Mouse (Mus musculus) liver, embryonic 15.5 days (tissue): ENCODE measurements around the gene Kirrel. TPM values are rescaled to one million over a fixed set of nuclear protein-coding genes. Genes with fewer than 3 reads are reported as not detected.

Experiments
- ATAC-seq: fragments of 200-750 bp; cut with Nextera tagmentation; 2 replicates; pipeline ENCODE4 v1.8.0; 2017; ENCODE audit warnings: moderate number of reproducible peaks, mild to moderate bottlenecking, moderate library complexity; ENCODE audit not compliant: insufficient read depth
- H3K27ac ChIP-seq: fragments of 300-500 bp; sonication (generic); replicated peaks from 2 replicates; pipeline ENCODE4 v1.5.1; 2015; ENCODE audit warnings: mild to moderate bottlenecking, inconsistent platforms
- H3K27me3 ChIP-seq: fragments of 300-500 bp; sonication (generic); 2 replicates; pipeline ENCODE4 v1.6.1; 2015; ENCODE audit warnings: mild to moderate bottlenecking, inconsistent platforms
- H3K36me3 ChIP-seq: fragments of 300-500 bp; sonication (generic); replicated peaks from 2 replicates; pipeline ENCODE4 v1.6.1; 2015; ENCODE audit warnings: moderate library complexity, mild to moderate bottlenecking, inconsistent platforms
- H3K4me1 ChIP-seq: fragments of 300-500 bp; sonication (generic); replicated peaks from 2 replicates; pipeline ENCODE4 v1.6.1; 2015; ENCODE audit warnings: inconsistent platforms
- H3K4me2 ChIP-seq: fragments of 300-500 bp; sonication (generic); 2 replicates; pipeline ENCODE4 v1.6.1; 2015; ENCODE audit warnings: moderate library complexity, mild to moderate bottlenecking, inconsistent platforms
- H3K4me3 ChIP-seq: fragments of 300-500 bp; sonication (generic); replicated peaks from 2 replicates; pipeline ENCODE4 v1.5.1; 2015; ENCODE audit warnings: mild to moderate bottlenecking, inconsistent platforms
- H3K9ac ChIP-seq: fragments of 300-500 bp; sonication (generic); 2 replicates; pipeline ENCODE4 v1.6.1; 2015; ENCODE audit warnings: moderate library complexity, mild to moderate bottlenecking, inconsistent platforms
- H3K9me3 ChIP-seq: fragments of 300-500 bp; sonication (generic); replicated peaks from 2 replicates; pipeline ENCODE4 v1.6.1; 2016; ENCODE audit warnings: inconsistent platforms
- WGBS: fragments of 180-500 bp; shearing (Covaris S2); methylation state at CpG from one replicate; pipeline ENCODE4 v1.1.7; 2015; ENCODE audit warnings: mixed read lengths; ENCODE audit not compliant: insufficient replicate concordance; 5-methylcytosine and 5-hydroxymethylcytosine counted together
- polyA plus RNA-seq: library from polyadenylated mRNA; unstranded; fragments of >200 nt; fragmentation: Nextera tagmentation; extraction: Ambion mirVana; gene quantifications from 2 replicates; pipeline ENCODE4 v1.2.1, GENCODE M21; 2015

Kirrel gene
- polyA plus RNA-seq, 1 experiment from 2014 or later, result 0.92 TPM

DNA sequence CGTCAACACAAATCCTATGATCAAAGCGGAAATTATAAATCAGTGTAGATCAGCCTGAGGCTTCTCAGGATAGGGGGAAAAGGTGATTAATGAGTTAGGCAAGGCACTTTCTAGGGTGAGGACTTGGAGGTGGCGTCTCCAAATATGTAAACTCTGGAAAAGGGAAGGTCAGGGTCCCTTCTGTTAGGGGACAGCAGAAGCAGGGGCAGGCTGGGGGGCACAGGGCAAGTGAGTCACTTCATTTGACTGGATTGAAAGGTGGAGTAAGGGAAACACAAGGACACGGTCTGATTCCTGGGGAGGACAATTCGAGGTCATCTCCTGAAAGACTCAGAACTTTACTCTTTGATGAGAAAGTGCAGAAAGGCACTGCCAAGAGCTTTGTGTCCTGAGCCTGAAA lies 97.6 kb downstream of the Kirrel start:
- H3K4me2 ChIP-seq, result no peak overlapping the region
- H3K9ac ChIP-seq, result no peak overlapping the region
- 54% methylated on average over 5 of the region's 5 CpGs for WGBS
- ATAC-seq, result no peak
- H3K4me1 ChIP-seq, result no peaks in the 10 kb centered on the region
- no peak overlapping the region for H3K27ac ChIP-seq
- H3K27me3 ChIP-seq, result no peaks in the 10 kb centered on the region
- no peak overlapping the region for H3K4me3 ChIP-seq
- H3K9me3 ChIP-seq, result no peaks in the 10 kb centered on the region
- no peaks in the 10 kb centered on the region for H3K36me3 ChIP-seq

DNA sequence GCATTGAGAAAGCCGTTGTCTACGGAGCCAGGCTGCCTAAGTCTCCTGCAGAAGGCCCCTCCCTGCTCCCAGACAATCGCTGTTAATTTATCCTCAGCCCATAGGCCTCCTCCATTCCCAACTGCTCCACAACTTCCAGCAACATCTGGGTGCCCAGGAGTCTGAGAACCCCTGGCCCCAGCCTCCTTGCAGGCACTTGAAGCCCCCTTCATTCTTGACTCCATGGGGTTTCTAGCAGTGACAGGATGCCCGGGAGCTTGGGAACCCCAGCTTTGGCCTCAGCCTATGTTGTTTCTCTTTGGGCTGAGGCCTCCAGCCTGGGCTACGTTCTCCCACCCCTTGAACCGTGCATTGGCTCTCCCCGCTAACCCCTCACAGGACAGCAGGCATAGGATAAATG lies 98.4 kb downstream of the Kirrel start:
- Histone ChIP-seq H3K9ac (no peak overlapping the region), H3K27me3 (no peaks in the 10 kb centered on the region), H3K4me3 (no peak overlapping the region), H3K4me2 (no peak overlapping the region), H3K36me3 (no peaks in the 10 kb centered on the region), H3K9me3 (no peaks in the 10 kb centered on the region), H3K27ac (no peak overlapping the region), H3K4me1 (no peaks in the 10 kb centered on the region)
- WGBS, result 65% methylated on average over 7 of the region's 7 CpGs
- no peak for ATAC-seq

DNA sequence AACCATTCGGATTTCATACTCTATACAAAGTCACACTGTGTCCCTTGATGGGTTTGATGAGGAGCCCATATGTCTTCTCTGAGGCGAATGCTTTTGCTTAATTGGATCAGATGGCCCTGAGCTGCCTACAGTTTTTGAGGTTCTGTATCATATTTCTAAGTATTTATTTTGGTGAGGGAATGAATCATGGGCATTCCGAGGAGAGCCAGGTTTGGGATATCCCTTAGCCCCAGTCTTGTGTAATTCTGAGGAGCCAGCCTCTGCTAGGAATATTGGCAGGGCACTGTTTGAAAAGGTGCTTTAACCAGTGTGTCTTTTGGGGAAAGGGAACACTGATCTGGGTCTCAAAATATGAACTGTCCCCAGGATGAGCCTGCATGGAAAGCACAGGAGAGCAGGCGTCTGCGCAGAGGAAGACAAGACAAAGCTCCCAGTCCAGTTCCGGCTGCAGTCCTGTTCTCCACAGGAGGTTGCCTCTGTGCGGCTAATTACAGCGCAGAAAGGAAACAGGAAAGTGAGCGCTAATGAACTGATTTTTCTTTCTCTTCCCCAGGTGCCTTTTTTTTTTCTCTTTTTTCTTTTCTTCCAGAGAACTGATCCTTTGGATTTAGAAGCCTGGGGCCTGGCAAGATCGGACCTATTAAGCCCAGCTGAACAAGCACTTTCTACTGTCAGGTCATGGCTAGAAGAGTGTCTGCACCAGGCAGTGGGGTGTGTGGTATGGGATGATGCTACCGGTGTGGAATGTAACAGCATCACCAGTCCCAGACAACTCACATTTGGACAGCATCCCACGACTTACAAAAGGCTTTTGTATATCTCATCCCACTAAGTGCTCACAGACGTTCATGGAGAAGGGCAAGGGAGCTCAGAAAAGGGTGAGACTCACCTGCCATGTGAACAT lies 101.7 kb downstream of the Kirrel start:
- Histone ChIP-seq H3K27me3 (no peaks in the 10 kb centered on the region), H3K4me3 (no peak overlapping the region), H3K27ac (no peak overlapping the region), H3K9me3 (no peaks in the 10 kb centered on the region), H3K36me3 (no peaks in the 10 kb centered on the region), H3K9ac (no peak overlapping the region), H3K4me2 (no peak overlapping the region), H3K4me1 (no peaks in the 10 kb centered on the region)
- no peak for ATAC-seq
- 52% methylated on average over 13 of the region's 13 CpGs for WGBS

DNA sequence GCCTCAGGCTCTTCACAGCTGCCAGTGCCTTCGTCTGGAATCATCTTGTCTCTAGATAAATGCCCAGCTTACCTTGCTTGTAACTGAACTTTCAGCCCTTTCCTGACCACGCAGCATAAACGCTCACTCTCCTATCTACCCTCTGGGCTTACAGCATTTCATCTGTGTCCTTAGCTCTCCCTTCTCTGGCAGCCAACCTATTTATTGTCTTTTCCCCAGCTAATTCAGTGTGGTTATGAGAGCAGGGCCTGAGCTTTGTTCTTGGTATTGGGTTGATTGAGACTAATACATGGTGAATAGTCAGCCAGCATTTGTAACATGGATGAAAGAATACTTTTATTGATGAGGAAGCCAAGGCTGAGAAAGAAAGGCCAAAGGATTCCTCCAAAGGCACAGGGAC lies 102.4 kb downstream of the Kirrel start:
- WGBS, result 56% methylated on average over 3 of the region's 3 CpGs
- no peak overlapping the region for H3K27ac ChIP-seq

DNA sequence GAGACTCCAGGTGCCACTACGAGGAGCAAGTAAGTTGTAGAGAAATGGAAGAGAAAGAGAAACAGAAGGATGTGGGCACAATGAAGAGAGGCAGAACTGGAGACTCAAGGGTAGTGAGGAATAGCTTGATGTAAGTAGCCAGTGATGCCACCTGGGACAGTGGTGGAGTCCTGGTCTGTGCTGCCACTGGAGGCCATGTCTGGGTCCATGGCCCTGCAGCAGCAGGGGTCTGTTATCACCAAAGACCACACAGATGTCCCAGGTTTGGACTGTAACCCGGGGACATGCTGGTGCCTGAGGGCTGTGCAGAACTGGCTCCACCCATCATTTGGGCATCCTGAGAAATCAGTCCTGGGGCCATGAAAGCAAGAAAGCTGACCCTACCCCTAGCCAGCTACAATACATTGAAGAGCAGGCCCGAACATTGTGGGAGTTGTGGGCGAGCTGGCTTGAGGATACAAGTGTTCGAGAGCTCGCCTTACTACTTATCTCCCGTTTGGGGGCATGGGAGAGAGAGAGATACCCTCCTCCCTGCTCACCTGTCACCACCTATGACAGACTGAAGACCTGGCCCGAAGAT lies 107.1 kb downstream of the Kirrel start:
- Histone ChIP-seq H3K4me1 (no peaks in the 10 kb centered on the region), H3K9me3 (no peaks in the 10 kb centered on the region), H3K27me3 (no peaks in the 10 kb centered on the region), H3K27ac (no peak overlapping the region), H3K9ac (no peak overlapping the region), H3K4me3 (no peak overlapping the region), H3K36me3 (no peaks in the 10 kb centered on the region), H3K4me2 (no peak overlapping the region)
- WGBS, result 56% methylated on average over 8 of the region's 8 CpGs
- ATAC-seq, result no peak

More for the DNA sequence above, 102.4 kb downstream of the Kirrel start:
- no peak overlapping the region for H3K9ac ChIP-seq
- H3K4me3 ChIP-seq, result no peak overlapping the region
- no peaks in the 10 kb centered on the region for H3K9me3 ChIP-seq
- no peaks in the 10 kb centered on the region for H3K36me3 ChIP-seq
- no peak overlapping the region for H3K4me2 ChIP-seq
- ATAC-seq, result no peak
- no peaks in the 10 kb centered on the region for H3K27me3 ChIP-seq
- H3K4me1 ChIP-seq, result no peaks in the 10 kb centered on the region

DNA sequence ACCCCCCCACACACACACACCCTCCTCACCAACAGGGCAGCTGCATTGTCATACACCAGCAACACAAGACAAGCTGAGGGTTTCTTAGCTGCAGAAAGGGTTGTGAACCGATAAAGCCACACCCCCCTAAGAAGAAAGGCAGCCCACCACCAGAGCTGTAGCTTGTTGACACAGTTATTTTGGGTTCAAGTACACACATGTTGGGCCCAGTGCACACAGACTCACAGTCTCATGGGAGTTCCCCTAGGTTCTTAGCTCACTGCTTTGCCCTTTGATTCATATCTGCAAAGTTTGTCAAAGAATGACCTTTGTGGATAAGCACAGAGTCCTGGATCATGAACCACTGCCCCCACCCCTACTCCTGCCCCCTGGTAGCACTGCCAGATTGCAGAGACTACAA lies 120.6 kb downstream of the Kirrel start:
- Histone ChIP-seq H3K4me1 (no peaks in the 10 kb centered on the region), H3K27ac (no peak overlapping the region), H3K9ac (no peak overlapping the region), H3K27me3 (no peaks in the 10 kb centered on the region), H3K36me3 (no peaks in the 10 kb centered on the region), H3K4me3 (no peak overlapping the region), H3K9me3 (no peaks in the 10 kb centered on the region), H3K4me2 (no peak overlapping the region)
- 66% methylated on average over 1 of the region's 1 CpGs for WGBS
- ATAC-seq, result no peak

DNA sequence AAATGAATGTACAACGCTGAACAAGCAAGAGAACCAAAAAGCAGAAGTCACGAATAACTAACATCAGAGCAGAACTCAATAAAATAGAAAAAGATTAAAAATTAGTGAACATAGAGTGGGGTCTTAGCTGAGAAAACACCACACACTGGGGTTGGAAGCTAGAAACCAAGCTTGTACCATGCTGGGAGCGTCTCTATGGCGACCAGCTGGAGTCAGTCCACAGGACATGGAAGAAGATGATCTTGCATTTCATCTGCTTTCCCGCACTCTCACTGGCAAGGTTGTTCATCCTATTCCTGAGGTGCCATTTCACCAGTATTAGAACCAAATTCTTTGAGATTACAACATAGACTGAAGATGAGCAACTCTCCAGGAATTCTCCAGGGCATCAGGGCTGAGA lies 126.7 kb downstream of the Kirrel start:
- Histone ChIP-seq H3K27ac (no peak overlapping the region), H3K36me3 (no peaks in the 10 kb centered on the region), H3K9me3 (no peaks in the 10 kb centered on the region), H3K4me3 (no peak overlapping the region), H3K27me3 (no peaks in the 10 kb centered on the region), H3K9ac (no peak overlapping the region), H3K4me2 (no peak overlapping the region), H3K4me1 (no peaks in the 10 kb centered on the region)
- WGBS, result 68% methylated on average over 5 of the region's 5 CpGs
- ATAC-seq, result no peak

DNA sequence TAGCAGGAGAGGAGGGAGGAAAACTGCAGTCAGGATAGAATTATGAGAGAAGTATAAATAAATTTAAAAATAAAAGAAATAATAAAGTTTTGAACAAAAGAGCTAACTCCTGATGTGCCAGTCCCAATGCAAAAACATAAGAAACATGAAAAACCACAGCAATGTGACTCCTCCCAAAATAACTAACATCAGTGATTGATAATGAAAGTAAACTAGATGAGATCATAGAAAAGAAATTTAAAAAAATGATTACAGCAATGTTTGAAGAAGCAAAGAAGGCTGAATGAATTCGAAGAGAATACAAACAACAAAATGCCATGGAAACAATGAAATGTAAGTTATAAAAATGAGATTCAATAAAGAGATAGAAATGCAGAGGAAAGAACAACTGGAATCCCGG lies 132.8 kb downstream of the Kirrel start:
- no peak for ATAC-seq
- 42% methylated on average over 2 of the region's 2 CpGs for whole genome bisulfite sequencing
- no peak overlapping the region for H3K9ac ChIP-seq
- no peak overlapping the region for H3K4me2 ChIP-seq
- H3K4me1 ChIP-seq, result no peaks in the 10 kb centered on the region
- no peaks in the 10 kb centered on the region for H3K9me3 ChIP-seq
- H3K4me3 ChIP-seq, result no peak overlapping the region
- no peaks in the 10 kb centered on the region for H3K36me3 ChIP-seq
- no peak overlapping the region for H3K27ac ChIP-seq
- H3K27me3 ChIP-seq, result no peaks in the 10 kb centered on the region

DNA sequence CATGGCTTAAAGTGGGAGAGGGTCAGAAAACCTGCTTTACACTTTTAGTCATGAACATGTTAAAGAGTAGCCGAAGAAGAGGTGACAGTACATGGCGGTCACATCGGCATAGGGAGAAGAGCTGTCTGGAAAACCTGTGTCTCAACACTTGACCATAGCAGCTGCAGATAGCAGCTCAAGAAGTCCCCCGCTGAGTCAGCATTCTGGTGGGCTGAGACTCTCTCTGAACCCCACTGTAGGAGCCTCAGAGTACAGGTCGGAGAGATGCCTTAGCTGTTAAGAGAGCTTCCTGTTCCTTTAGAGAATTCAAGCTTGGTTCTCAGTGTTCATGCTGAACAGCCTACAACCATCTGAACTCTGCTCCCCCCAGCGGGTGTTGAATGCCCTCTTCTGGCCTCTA lies 136.0 kb downstream of the Kirrel start:
- no peak overlapping the region for H3K9ac ChIP-seq
- 57% methylated on average over 6 of the region's 6 CpGs for WGBS
- H3K9me3 ChIP-seq, result no peaks in the 10 kb centered on the region
- no peak overlapping the region for H3K27ac ChIP-seq
- no peaks in the 10 kb centered on the region for H3K27me3 ChIP-seq
- H3K36me3 ChIP-seq, result no peaks in the 10 kb centered on the region
- no peak for ATAC-seq
- no peak overlapping the region for H3K4me3 ChIP-seq
- H3K4me1 ChIP-seq, result no peaks in the 10 kb centered on the region
- no peak overlapping the region for H3K4me2 ChIP-seq

DNA sequence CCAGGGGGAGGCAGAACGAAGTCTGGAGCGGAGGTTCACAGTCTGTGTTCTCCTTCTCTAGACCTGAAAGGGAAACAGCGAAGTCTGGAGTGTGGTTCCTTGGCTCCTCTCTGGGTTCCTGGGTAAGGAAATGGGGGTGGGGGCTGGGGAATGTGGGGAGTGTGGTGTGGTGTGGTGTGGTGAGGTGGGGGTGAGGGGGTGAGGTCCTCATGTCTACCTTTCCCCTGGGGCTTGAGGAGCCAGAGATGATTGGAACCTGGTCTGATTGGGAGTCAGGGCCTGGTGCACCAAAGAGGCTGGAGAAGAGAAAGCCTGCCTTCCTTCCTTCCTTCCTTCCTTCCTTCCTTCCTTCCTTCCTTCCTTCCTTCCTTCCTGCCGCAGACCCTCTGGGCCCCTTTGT lies 140.5 kb downstream of the Kirrel start:
- Histone ChIP-seq H3K27ac (no peak overlapping the region), H3K4me3 (no peak overlapping the region), H3K9ac (no peak overlapping the region), H3K36me3 (no peaks in the 10 kb centered on the region), H3K4me2 (no peak overlapping the region), H3K4me1 (no peaks in the 10 kb centered on the region), H3K9me3 (no peaks in the 10 kb centered on the region), H3K27me3 (no peaks in the 10 kb centered on the region)
- ATAC-seq, result no peak
- WGBS, result 73% methylated on average over 4 of the region's 4 CpGs

DNA sequence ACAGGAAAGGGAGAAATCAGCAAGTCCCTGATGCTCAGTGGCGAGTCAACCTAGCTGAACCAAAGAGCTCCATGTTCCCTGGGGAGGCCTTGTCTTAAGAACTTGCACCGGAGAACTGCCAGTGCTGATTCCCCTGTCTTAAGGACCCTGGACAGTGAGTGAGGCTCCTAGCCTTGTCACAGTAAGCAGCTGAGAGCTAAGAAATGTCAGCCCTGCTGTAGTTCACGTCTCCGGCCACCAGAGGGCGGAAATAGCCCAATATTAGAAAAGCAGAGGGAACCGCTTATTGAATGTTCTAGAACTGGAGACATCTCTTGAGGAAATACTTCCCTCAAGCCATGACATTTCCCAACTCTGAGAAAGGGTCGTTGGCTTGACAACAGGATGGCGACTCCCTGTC lies 141.2 kb downstream of the Kirrel start:
- Histone ChIP-seq H3K4me2 (no peak overlapping the region), H3K36me3 (no peaks in the 10 kb centered on the region), H3K27me3 (no peaks in the 10 kb centered on the region), H3K4me1 (no peaks in the 10 kb centered on the region), H3K27ac (no peak overlapping the region), H3K9ac (no peak overlapping the region), H3K4me3 (no peak overlapping the region), H3K9me3 (no peaks in the 10 kb centered on the region)
- WGBS, result 14% methylated on average over 8 of the region's 8 CpGs
- ATAC-seq, result no peak
